Mouse (Mus musculus) heart, postnatal 0 days (tissue): ENCODE data around the gene Socs4.

Experiments
- CTCF ChIP-seq: IDR thresholded peaks from 2 replicates; pipeline ENCODE4 v1.5.1; 2016; ENCODE audit warnings: antibody characterized with exemption, control low read depth, low read depth
- EP300 ChIP-seq: IDR thresholded peaks from 2 replicates; pipeline ENCODE4 v1.6.1; 2016; ENCODE audit warnings: antibody characterized with exemption, low read depth

- no peak for TF ChIP-seq CTCF
- TF ChIP-seq EP300, result no peak
These were observed 11.9 kb upstream of the Socs4 start for GRCm38 (mm10) chr14:47264866-47265265.
